Mouse (Mus musculus): ENCODE measurements at regions not wholly inside any gene's neighbourhood (a gene's known extent, or its start where the extent isn't known, plus 50 kb on each side); places are given as distances from the start of the nearest gene placed in this dataset.
A peak's percentile ranks its signal among the peaks of the same experiment; 100 is the strongest.

DNA sequence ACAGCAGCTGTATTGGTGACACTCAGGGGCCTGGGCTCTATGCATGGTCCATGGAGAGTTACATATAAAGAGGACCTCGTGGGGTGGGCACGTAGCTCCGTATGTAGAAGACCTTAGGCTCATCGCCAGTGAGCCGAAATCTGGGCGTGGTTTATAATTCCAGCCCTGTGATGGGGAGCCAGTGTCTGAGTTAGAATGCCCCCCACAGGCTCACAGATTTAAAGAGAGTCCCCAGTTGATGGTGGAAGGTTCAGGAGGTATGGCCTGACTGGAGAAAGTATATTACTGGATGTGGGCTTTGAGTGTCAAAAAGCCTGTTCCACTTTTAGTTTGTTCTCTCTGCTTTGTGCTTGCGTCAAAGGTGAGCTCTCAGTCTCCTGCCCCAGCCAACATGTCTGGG is 54.8 kb downstream of the 1700122O11Rik start:
- no peaks in the 10 kb centered on the region for H3K9me3 ChIP-seq (ENCODE audit: control insufficient read depth, low read length)
- no peaks in the 10 kb centered on the region for H3K4me1 ChIP-seq (ENCODE audit: control insufficient read depth, insufficient read depth, low read depth, low read length)
- ATAC-seq = no peak
- no peaks in the 10 kb centered on the region; the same call in 1 of the 2 replicates for H3K27me3 ChIP-seq (replicated peaks; ENCODE audit: control insufficient read depth, insufficient read depth, low read length)
- H3K4me2 ChIP-seq (ENCODE audit: low read length) = no peak overlapping the region
- no peak overlapping the region for H3K27ac ChIP-seq (ENCODE audit: low read depth, low read length)
- H3K36me3 ChIP-seq (ENCODE audit: control insufficient read depth, insufficient read depth, low read length) = no peaks in the 10 kb centered on the region
- WGBS = 80% methylated on average over 7 of the region's 7 CpGs
- H3K9ac ChIP-seq (ENCODE audit: low read depth, low read length) = no peak overlapping the region
- H3K4me3 ChIP-seq (ENCODE audit: low read length) = no peak overlapping the region

DNA sequence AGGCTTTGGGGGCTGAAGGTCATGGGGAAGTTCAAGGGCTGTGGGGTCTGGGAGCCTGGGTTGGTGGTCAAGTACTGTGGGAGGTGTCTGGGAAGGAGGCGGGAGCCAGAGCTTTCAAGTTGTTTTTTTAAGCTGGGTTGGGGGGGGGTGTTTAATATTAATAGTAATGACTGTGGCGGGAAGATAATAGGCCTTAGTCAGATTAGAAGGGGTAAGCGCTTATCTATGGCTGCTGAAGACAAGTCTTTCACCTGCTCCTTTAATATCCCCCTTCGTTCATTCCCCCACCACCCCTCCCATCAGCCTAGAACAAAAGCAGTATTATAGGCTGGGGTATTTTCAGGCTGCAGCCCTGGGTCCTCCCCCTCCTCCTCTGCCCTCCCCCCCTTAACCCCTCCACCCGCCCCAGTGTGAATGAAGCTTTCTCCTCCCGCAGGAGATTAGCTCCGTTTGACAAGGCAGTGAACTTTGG is 56.5 kb downstream of the 1700122O11Rik start:
- no peak overlapping the region for H3K27ac ChIP-seq (ENCODE audit: low read depth, low read length)
- no peaks in the 10 kb centered on the region; the same call in none of the 2 replicates for H3K27me3 ChIP-seq (replicated peaks; ENCODE audit: control insufficient read depth, insufficient read depth, low read length)
- ATAC-seq = no peak
- no peak overlapping the region for H3K4me3 ChIP-seq (ENCODE audit: low read length)
- H3K9me3 ChIP-seq (ENCODE audit: control insufficient read depth, low read length) = no peaks in the 10 kb centered on the region
- H3K9ac ChIP-seq (ENCODE audit: low read depth, low read length) = no peak overlapping the region
- peaks cover 2% of the 10 kb centered on the region; the same call in 1 of the 2 replicates for H3K4me1 ChIP-seq (ENCODE audit: control insufficient read depth, insufficient read depth, low read depth, low read length)
- H3K36me3 ChIP-seq (ENCODE audit: control insufficient read depth, insufficient read depth, low read length) = no peaks in the 10 kb centered on the region
- no peak overlapping the region for H3K4me2 ChIP-seq (ENCODE audit: low read length)
- WGBS = 15% methylated on average over 7 of the region's 7 CpGs

DNA sequence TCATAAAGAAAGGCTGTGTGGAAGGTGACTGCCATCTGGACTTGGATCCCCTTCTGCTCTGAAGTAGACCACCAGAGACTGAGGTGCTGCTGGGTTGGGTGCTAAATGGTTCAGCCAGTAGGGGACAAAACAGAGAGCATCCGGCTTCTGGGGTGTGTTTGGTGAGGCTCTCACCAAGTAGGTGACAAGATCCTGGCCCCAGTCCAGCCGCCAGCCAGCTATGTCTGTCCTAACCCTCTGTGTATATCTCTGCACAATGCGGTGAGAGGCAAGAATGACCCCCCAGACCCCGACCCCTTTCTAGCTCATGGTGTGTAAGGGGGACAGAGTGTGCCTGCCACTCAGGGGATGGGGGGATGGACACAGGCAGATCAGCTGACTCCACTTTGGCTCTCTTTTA is 54.8 kb upstream of the Foxp4 start:
- ATAC-seq = no peak
- no peaks in the 10 kb centered on the region for H3K36me3 ChIP-seq (ENCODE audit: control insufficient read depth, insufficient read depth, low read length)
- no peak overlapping the region for H3K27ac ChIP-seq (ENCODE audit: low read depth, low read length)
- no peaks in the 10 kb centered on the region for H3K9me3 ChIP-seq (ENCODE audit: control insufficient read depth, low read length)
- H3K27me3 ChIP-seq (replicated peaks; ENCODE audit: control insufficient read depth, insufficient read depth, low read length) = peaks cover 7% of the 10 kb centered on the region
- no peak overlapping the region for H3K9ac ChIP-seq (ENCODE audit: low read depth, low read length)
- peaks cover 23% of the 10 kb centered on the region for H3K4me1 ChIP-seq (ENCODE audit: control insufficient read depth, insufficient read depth, low read depth, low read length)
- 50% methylated on average over 4 of the region's 4 CpGs for whole genome bisulfite sequencing
- H3K4me3 ChIP-seq (ENCODE audit: low read length) = no peak overlapping the region
- no peak overlapping the region for H3K4me2 ChIP-seq (ENCODE audit: low read length)

DNA sequence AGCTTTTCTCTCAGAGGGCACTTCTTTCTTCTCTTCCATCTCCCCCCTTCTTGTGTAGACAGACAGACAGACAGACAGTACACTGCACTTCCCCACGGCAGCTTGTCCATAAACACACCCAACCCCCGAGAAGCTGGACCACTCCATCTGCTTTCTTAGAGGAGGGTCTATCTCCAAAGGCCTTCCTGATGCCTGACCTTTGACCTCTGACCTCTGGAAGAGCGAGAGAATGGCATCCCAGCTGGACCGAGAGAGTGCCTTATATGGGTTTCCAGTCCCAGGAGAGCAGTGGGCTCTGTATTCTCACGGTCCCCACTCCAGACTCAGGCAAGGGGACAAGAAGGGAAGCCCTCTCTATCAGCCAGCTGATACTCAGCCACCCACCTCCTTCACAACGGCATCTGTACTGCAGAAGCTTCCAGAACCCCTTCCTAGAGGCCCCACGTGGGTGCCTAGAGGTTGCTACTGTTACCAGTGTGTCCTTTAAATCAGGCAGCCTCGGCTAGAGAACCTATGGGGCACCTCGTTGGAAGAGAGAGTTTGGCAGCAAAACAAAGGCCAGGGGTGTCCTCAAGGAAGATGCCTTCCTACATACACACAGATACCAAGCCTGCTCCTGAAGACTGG is 54.1 kb upstream of the Foxp4 start:
- Histone ChIP-seq H3K9me3 (ENCODE audit: control insufficient read depth, low read length) (no peaks in the 10 kb centered on the region), H3K9ac (ENCODE audit: low read depth, low read length) (no peak overlapping the region), H3K4me2 (ENCODE audit: low read length) (no peak overlapping the region), H3K4me1 (ENCODE audit: control insufficient read depth, insufficient read depth, low read depth, low read length) (peaks cover 30% of the 10 kb centered on the region), H3K27me3 (replicated peaks; ENCODE audit: control insufficient read depth, insufficient read depth, low read length) (peaks cover 10% of the 10 kb centered on the region), H3K27ac (ENCODE audit: low read depth, low read length) (no peak overlapping the region), H3K4me3 (ENCODE audit: low read length) (no peak overlapping the region), H3K36me3 (ENCODE audit: control insufficient read depth, insufficient read depth, low read length) (no peaks in the 10 kb centered on the region)
- ATAC-seq = no peak
- WGBS = 29% methylated on average over 9 of the region's 9 CpGs

DNA sequence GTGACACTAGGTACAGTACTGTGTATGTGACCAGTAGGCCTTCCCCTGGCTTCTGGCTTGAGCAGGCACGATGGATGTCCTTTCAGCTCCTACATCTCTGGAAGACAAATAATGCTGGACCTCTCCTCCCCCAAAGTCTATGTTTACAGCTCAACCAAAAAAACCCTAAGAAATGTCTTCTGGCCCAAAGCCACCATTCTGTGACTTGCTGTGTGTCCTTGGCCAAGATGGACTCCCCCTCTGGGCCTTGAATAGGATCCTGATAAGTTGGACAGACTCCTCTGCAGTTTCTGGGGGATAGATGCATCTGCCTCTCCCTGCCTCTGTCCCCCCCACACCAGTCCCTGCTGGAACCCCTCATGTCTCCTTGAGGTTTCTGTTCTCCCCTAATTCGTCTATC is 53.6 kb upstream of the Foxp4 start:
- Histone ChIP-seq H3K36me3 (ENCODE audit: control insufficient read depth, insufficient read depth, low read length) (no peaks in the 10 kb centered on the region), H3K4me1 (ENCODE audit: control insufficient read depth, insufficient read depth, low read depth, low read length) (peaks cover 31% of the 10 kb centered on the region), H3K27ac (ENCODE audit: low read depth, low read length) (no peak overlapping the region), H3K4me2 (ENCODE audit: low read length) (no peak overlapping the region), H3K9ac (ENCODE audit: low read depth, low read length) (no peak overlapping the region), H3K4me3 (ENCODE audit: low read length) (no peak overlapping the region), H3K27me3 (replicated peaks; ENCODE audit: control insufficient read depth, insufficient read depth, low read length) (peaks cover 10% of the 10 kb centered on the region), H3K9me3 (ENCODE audit: control insufficient read depth, low read length) (no peaks in the 10 kb centered on the region)
- WGBS = 74% methylated on average over 2 of the region's 2 CpGs
- ATAC-seq = no peak

DNA sequence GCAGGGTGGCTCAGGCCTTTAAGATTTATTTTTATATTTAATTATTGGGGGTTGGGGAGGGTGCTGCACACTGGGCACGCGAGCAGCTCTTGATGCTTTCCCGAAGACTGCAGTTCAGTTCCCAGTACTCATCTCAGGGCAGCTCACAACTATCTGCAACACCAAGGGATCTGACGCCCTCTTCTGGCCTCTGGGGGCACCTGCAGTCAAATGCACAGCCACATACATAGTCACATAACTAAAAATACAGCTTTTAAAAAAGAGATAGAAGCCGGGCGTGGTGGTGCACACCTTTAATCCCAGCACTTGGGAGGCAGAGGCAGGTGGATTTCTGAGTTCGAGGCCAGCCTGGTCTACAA is 52.5 kb upstream of the Foxp4 start:
- Histone ChIP-seq H3K9me3 (ENCODE audit: control insufficient read depth, low read length) (no peaks in the 10 kb centered on the region), H3K9ac (ENCODE audit: low read depth, low read length) (no peak overlapping the region), H3K27me3 (replicated peaks; ENCODE audit: control insufficient read depth, insufficient read depth, low read length) (peaks cover 10% of the 10 kb centered on the region), H3K4me1 (ENCODE audit: control insufficient read depth, insufficient read depth, low read depth, low read length) (peaks cover 31% of the 10 kb centered on the region), H3K36me3 (ENCODE audit: control insufficient read depth, insufficient read depth, low read length) (no peaks in the 10 kb centered on the region), H3K4me2 (ENCODE audit: low read length) (no peak overlapping the region), H3K27ac (ENCODE audit: low read depth, low read length) (peak overlapping the region; percentile 74), H3K4me3 (ENCODE audit: low read length) (no peak overlapping the region)
- 85% methylated on average over 7 of the region's 7 CpGs for WGBS
- no peak for ATAC-seq

DNA sequence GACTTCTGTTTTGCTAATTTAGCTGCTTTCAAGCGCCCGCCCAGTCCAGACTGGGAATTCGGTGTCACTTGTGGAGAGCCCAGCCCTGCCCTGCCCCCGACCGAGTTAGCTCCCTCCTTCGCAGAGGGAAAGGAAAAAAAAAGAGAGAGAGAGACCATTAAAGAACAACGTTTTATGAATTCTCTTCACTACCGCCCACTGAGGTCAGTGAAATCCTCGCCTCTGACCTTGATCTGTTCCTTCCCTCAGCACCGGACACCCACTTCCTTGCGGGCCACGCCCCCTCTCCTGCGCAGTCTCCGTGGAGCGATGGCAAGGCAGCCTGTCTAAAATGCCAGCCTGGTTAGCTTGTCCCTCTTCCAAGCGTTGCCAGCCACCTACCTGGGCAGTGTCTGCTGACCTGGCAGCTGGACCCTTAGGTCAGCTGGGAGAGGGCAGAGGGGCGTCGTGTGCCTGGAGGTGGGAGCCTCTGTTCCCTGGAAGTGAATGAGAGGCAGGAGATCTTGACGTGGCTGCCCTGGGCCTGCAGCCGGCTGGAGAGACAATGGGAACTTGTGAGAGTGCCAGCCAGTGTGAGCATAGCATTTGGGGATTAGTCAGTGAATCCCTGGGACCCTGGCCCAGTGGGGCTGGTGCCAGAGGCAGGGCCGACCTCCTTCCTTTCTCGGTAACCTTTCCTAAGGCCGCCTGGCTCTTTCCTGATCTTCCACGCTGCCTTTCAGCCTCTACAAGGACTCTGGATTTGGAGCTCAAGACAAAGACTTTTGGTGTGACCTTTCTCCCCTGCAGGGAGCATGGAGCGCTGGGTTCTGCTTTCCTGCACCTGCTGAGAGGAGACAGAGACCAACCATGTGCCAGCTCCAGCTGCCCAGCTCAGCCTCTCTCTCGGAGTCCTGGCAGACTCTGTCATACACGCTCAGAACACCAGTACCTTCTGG is 51.9 kb upstream of the Foxp4 start:
- peak overlapping the region; percentile 92 for H3K4me2 ChIP-seq (ENCODE audit: low read length)
- peak overlapping the region; percentile 74 for H3K27ac ChIP-seq (ENCODE audit: low read depth, low read length)
- H3K4me3 ChIP-seq (ENCODE audit: low read length) = peak overlapping the region; percentile 38
- peaks cover 31% of the 10 kb centered on the region for H3K4me1 ChIP-seq (ENCODE audit: control insufficient read depth, insufficient read depth, low read depth, low read length)
- 6% methylated on average over 27 of the region's 27 CpGs for WGBS
- ATAC-seq = peak; percentile 74
- H3K9ac ChIP-seq (ENCODE audit: low read depth, low read length) = peak overlapping the region; percentile 56
- peaks cover 10% of the 10 kb centered on the region for H3K27me3 ChIP-seq (replicated peaks; ENCODE audit: control insufficient read depth, insufficient read depth, low read length)
- no peaks in the 10 kb centered on the region for H3K9me3 ChIP-seq (ENCODE audit: control insufficient read depth, low read length)
- H3K36me3 ChIP-seq (ENCODE audit: control insufficient read depth, insufficient read depth, low read length) = no peaks in the 10 kb centered on the region

DNA sequence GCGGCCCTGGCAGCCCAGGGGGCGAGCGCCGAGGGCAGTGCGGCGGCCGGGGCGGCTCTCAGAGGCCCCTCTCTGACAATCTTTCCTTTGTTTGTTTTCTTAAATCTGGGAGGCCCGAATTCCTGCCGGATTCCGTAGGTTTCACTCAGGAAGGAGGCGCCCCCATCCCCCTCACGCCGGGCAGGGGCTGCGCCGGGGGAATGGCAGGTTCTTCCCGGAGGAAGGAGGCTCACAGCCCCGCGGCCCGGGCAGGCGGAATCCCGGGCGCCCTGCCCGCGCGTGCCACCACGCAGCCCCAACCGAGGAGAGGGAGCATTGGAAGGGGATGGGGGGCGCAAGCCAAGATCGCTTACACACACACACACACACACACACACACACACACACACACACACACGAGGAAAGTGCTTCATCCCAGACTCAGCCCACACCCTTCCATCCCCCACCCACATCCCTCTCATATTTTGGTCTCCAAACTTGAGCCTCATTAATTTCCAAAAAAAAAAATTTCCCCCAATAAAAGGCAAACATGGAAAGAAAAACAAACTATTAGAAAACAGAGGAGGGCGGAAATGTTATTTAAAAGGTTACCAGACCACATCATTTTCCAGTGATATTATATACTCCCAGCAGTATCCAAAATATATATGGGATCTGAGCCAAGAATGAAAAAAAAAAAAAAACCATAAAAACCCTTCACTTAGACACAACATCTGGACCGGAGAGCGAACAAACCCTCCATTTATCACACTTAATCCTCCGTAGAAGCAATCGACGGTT is 51.0 kb upstream of the Foxp4 start:
- Histone ChIP-seq H3K36me3 (ENCODE audit: control insufficient read depth, insufficient read depth, low read length) (no peaks in the 10 kb centered on the region), H3K4me3 (ENCODE audit: low read length) (peak overlapping the region; percentile 45), H3K27ac (ENCODE audit: low read depth, low read length) (peak overlapping the region; percentile 74; the same call in 1 of the 2 replicates), H3K9ac (ENCODE audit: low read depth, low read length) (peak overlapping the region; percentile 56), H3K4me1 (ENCODE audit: control insufficient read depth, insufficient read depth, low read depth, low read length) (peaks cover 31% of the 10 kb centered on the region), H3K27me3 (replicated peaks; ENCODE audit: control insufficient read depth, insufficient read depth, low read length) (peaks cover 10% of the 10 kb centered on the region), H3K9me3 (ENCODE audit: control insufficient read depth, low read length) (no peaks in the 10 kb centered on the region), H3K4me2 (ENCODE audit: low read length) (peak overlapping the region; percentile 92)
- WGBS = 2% methylated on average over 35 of the region's 37 CpGs
- no peak for ATAC-seq

DNA sequence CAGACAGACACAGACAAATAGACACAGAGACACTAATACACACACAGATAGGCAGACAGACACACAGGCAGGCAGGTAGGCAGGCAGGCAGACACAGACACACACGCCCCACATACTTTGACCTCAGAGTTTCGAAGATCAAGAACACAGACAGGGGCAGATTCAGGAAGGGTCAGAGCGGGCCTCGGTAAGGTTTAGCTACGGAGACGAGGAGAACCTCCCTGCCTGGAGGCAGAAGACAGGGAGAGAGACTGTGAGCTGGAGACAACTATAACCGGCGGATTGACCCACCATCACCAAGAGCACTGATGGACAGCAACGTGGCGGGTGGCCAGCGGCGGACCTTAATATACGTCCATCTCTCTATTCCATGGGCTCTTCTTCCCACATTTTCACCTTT is 50.1 kb upstream of the Foxp4 start:
- peak; percentile 25 for ATAC-seq
- no peaks in the 10 kb centered on the region for H3K9me3 ChIP-seq (ENCODE audit: control insufficient read depth, low read length)
- peak overlapping the region; percentile 45 for H3K4me3 ChIP-seq (ENCODE audit: low read length)
- peaks cover 10% of the 10 kb centered on the region for H3K27me3 ChIP-seq (replicated peaks; ENCODE audit: control insufficient read depth, insufficient read depth, low read length)
- no peaks in the 10 kb centered on the region for H3K36me3 ChIP-seq (ENCODE audit: control insufficient read depth, insufficient read depth, low read length)
- H3K4me2 ChIP-seq (ENCODE audit: low read length) = peak overlapping the region; percentile 92
- peaks cover 31% of the 10 kb centered on the region for H3K4me1 ChIP-seq (ENCODE audit: control insufficient read depth, insufficient read depth, low read depth, low read length)
- peak overlapping the region; percentile 56 for H3K9ac ChIP-seq (ENCODE audit: low read depth, low read length)
- 6% methylated on average over 13 of the region's 13 CpGs for WGBS
- H3K27ac ChIP-seq (ENCODE audit: low read depth, low read length) = no peak overlapping the region

All from hindbrain, embryonic 16.5 days (tissue).